Mouse (Mus musculus) hindlimb bud, embryonic 11.5 days (tissue): ENCODE data around the gene Slc9a8.

Experiments used
- DNase-seq: peaks from one replicate; pipeline ENCODE4 v3.0.0-alpha.2; 2012; ENCODE audit warnings: low read depth, low spot score; ENCODE audit errors: extremely low spot score

Slc9a8 gene

GRCm38 (mm10) chr2:167414461-167414860 lies 7.1 kb upstream of the Slc9a8 start:
- DNase-seq: no peak

DNA sequence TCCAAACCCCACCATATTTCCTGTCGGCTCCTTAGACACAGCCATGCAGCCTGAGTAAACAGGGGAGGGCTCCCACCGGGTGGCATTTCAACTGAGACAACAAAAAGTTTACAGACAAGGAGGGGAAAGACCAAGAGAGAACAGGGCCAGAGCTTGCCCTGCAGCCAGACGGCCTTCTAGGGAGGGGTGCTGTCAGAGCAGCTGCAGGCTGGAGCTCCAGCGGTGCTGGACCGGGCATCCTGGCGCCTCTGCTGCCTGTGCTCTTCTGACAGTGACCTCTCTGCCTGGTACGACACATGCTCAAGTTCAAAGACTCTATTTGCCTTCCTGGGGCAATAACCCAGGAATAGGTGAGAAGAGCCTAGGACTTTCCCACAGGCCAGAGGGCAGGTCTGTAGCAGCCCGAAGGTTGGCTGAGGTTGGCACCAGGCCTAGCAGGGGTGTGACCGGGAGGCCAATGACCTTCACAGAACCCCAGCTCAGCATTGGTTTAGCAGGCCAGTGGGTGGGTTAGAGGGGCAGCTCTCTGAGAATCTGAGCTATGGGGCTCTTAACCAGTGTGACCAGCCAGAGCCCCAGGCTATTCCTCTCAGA lies 5.4 kb upstream of the Slc9a8 start:
- DNase-seq: no peak

- no peak for DNase-seq
Measured at GRCm38 (mm10) chr2:167417048-167417447, 4.5 kb upstream of the Slc9a8 start.

DNA sequence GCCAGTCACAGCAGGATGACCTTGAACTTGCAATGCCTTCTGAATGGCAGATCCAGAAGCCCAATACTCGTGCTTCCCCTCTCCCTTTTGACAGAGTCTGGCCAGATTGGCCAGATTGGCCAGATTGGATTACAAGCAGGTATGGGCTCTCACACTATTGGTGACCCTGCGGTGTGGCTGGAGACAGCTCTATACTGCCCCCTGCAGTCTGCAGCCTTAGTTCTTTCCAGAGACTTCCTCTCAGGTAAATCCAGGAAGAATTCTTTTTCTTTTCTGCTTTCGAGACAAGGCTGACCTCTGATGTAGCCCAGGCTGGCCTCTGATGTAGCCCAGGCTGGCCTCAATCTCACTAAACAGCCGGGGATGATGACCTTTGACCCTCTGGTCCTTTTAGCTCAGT lies 3.8 kb upstream of the Slc9a8 start:
- no peak for DNase-seq

GRCm38 (mm10) chr2:167419204-167419603 lies 2.3 kb upstream of the Slc9a8 start:
- peak; percentile 77 for DNase-seq

DNA sequence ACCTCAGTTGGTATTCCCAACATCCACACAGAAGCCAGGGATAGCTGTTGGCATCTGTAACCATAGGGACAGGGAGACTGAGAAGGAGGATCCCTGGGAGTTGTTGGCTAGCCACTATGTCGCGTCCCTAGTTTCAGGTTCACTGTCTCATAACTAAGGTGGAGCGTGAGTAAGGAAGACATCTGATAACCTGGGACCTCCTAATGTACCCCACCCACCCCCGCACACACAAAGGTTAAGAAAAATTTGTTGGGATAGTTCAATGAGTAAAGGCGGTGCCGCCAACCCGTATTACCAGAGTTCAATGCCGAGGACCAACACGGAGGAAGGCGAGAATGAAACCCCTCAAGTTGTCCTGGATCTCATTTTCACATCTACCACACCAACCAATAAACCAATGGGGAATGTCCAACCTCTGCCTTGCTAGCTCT lies 686 bp upstream of the Slc9a8 start:
- no peak for DNase-seq

DNA sequence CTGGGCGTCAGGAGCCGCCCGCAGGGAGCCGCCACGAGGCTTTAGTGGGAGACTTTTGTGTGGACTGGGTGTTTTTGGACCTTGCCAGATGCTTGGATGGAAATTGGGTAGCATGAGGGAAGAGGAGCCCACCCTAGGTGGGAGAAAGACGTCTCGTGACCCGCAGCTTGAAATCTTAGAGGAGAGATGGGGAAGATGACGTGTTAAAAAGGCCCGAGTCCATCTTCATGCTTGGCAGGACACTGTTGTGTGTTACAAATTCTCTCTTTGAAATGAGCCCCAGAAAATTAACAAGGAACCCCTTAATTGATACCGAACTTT lies 598 bp downstream of the Slc9a8 start:
- no peak for DNase-seq

DNA sequence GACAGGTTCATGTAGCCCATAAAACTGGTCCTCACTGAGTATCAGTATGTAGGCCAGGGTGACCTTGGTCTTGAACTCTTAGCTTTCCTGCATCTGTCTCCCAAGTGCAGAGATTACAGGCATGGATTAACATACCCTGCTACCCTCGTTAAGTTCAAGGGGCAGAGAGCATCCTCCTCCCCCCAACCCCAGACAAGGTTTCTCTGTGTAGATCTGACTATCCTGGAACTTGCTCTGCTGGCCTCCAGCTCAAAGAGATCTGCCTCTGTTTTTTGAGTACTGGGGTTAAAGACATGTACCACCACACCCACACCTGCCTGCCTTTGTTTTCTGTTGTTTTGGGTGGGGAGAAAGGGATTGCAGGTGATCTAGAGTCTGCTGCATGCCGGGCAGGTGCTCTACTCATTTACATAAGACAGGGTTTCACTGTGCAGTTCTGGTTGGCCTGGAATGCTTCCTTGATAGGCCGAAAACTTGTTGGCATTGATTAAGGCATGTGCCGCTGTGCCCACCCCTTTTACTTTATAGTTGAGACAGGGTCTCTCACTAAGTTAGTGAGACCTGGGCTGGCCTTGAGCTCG lies 1.6 kb downstream of the Slc9a8 start:
- DNase-seq: no peak

GRCm38 (mm10) chr2:167424040-167424439 lies 2.5 kb downstream of the Slc9a8 start:
- DNase-seq: no peak

GRCm38 (mm10) chr2:167424516-167424915 lies 3.0 kb downstream of the Slc9a8 start:
- no peak for DNase-seq

DNA sequence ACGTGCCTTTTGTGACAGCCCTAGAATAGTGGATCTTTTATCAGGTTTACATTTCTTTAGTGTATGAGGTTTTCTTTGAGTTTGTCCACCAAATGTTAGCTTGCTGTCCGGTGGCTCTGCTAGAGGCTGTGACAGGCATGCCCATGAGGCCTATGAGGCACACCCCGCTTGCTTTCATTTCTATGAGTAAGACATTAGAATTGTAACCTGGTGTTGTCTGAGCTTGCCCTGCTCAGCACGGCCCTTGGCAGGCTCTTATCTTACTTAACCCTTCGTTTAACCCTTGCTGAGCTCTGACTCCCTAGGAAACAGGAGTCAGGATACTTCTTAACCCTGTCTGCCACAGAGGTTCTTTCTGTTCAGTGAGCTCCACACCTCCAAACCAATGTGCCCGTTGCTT lies 3.9 kb downstream of the Slc9a8 start:
- DNase-seq: no peak

DNA sequence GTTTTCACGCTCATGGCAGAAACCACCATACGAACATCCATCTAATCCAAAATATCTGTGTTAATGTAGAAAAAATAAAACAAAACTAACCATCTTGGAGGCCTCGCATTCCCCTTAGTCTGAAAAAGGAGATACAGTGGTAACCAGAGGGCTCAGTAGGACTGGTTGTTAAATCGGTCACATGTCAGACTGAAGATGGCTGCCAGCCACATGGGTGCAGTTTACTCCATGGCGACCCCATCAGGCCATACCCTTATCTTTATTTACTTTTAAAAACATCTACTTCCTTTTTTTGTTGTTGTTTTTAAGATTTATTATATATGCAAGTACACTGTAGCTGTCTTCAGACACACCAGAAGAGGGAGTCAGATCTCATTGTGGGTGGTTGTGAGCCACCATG lies 8.1 kb downstream of the Slc9a8 start:
- no peak for DNase-seq

- DNase-seq: no peak
Measured at GRCm38 (mm10) chr2:167430737-167431417, 9.4 kb downstream of the Slc9a8 start.

DNA sequence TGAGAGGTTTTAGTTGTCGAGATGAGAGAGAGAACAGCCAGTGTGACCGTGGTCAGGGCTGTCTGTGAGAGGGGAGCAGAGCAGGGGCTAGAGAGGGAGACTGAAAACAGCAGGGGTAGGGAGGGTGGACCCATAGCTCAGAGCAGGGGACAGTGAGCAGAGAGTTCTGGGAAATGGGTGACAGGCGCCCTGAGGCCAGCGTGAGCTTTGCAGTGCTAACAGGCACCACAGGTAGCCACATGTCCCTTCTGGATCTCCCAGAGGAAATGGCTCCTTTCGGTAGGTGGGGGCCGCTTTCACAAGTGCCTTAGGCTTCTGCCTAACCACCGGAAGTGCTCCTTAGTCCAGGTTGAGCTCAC lies 9.9 kb downstream of the Slc9a8 start:
- no peak for DNase-seq

DNA sequence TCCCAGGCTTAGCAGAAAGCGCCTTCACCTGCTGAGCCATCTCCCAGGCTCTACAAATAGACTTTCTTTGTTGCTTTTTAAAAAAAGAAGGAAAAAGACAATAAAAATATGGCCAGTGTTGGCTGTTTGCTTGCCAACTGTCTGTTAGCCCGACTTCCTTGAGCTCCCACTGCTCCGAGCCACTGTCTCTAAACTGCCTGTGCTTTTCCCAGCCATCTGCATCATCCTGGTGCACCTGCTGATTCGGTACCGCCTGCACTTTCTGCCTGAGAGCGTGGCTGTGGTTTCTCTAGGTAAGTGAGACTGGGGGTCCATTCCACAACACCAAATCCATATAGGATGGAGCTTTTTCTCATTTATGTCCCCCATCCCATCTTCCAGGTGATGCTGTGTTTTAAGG lies 13.1 kb downstream of the Slc9a8 start:
- no peak for DNase-seq

- no peak for DNase-seq
Measured at GRCm38 (mm10) chr2:167435631-167436030, 14.1 kb downstream of the Slc9a8 start.

DNA sequence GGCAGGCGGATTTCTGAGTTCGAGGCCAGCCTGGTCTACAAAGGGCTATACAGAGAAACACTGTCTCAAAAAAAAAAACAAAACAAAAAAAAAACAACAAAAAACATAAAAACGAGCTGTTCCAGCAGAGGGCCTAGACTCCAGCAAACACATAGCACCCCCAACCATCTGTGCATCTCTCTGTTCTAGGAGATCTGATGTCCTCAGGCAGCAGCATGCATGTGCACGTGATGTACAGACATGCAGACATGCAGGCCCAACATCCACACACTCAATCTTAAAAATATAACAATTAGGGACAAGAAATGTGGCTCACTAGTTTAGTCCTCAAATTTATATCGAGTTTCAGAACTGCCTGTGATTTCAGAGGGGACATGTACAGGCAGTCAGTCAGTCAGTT lies 14.9 kb downstream of the Slc9a8 start:
- DNase-seq: no peak

DNA sequence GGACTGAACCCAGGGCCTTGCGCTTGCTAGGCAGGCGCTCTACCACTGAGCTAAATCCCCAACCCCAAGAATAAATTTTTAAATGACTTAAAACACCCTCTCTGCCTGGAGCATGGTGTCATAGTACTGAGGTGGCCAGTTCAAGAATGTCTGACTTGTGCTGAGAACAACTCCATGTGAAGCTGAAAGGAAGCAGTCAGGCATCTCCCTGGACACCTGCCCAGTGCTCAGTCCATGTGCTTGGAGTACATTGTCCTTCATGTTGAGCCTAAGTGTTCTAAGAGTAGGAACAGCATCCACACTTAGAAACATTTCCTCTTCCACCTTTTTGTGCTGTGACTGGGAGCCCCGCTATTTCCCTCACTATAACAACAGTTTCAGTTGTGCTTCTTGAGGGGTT lies 17.9 kb downstream of the Slc9a8 start:
- no peak for DNase-seq

GRCm38 (mm10) chr2:167443411-167444193 lies 22.1 kb downstream of the Slc9a8 start:
- no peak for DNase-seq

DNA sequence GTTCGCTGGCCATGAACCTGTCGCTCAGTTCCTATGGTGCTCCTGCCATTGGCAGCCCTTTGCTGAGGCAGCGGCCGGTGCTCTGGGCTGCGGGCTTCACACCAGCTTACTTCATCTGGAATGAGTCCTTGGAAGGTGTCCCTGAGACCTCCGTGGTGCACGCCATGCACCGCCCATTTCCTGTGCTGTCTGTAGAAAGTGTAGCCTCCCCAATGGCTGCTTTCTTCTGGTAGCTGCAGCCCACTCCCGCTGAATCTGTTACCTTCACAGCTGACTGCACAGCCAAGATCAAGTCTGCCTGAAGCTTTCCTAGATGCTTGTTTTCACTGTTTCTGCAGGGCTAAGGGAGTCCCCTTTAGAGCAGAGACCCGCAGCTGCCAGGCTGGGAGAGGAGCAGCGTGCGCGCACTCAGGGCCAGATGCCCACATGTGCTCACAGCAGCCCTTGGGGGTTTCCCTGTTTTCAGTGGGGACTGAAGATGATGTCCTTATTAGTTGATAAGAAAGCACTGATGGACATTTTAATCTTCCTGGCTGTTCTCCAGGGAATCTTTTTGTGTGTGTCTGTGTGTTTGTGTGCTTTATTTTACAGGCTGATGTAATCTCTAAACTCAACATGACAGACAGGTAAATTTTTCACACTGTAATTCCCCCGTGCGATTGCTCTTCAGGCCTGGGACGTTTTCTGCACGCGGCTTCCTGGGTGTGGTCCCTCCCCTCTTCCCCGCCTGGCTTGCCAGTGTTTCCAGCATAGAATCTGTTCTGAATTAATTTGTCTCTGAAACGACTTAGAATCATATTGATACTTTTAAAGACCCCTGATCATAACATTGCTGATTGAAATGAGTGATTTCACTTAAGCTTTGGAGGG lies 24.6 kb downstream of the Slc9a8 start:
- no peak for DNase-seq

- no peak for DNase-seq
Measured at GRCm38 (mm10) chr2:167447207-167447606, 25.7 kb downstream of the Slc9a8 start.
